Mouse (Mus musculus) embryonic stem cell, embryonic (primary cell): Measurements from ENCODE around the gene Iscu.

Source experiments
- CTCF ChIA-PET, 4 experiments: fragments of 300-600 bp in 2 of 4; fragments of 350-600 bp in 2 of 4; sonication (Branson Sonifier 250); formaldehyde crosslinking; loops; one replicate each; lab custom pipeline; 2022; ENCODE audit warnings: inconsistent platforms in 2 of 4; lab: Charles Lee
- POLR2A ChIA-PET, 4 experiments: fragments of 300-600 bp in 2 of 4; fragments of 350-600 bp in 2 of 4; sonication (Branson Sonifier 250); formaldehyde crosslinking; loops; one replicate each; lab custom pipeline; 2022; ENCODE audit warnings: antibody characterized with exemption in 4 of 4, inconsistent platforms in 1 of 4; lab: Charles Lee

Iscu gene

GRCm38 (mm10) chr5:113772450-113772895 is at the start of gene Iscu, which contains the start of gene Sart3:
TSS of gene Iscu (plus strand) at chr5:113772748.
TSS of gene Sart3 (minus strand) at chr5:113772510.
- CTCF ChIA-PET: interaction anchor here (0.5 to 6.7 kb wide), 34 partner anchors 9 to 1678 kb away, joined by 3 to 113 read pairs (median 4); partner anchors contain the start of genes Coro1c (in 1 of the 4) and Wscd2 (in 1 of the 4)
- POLR2A ChIA-PET: interaction anchor here (0.6 to 4.7 kb wide), 61 partner anchors 8 to 824 kb away, joined by 3 to 37 read pairs (median 4); partner anchors contain the start of genes Ficd (in 2 of the 4), Coro1c (in 1 of the 4), Tmem119 (in 1 of the 4) and Tmem211 (in 1 of the 4)

DNA sequence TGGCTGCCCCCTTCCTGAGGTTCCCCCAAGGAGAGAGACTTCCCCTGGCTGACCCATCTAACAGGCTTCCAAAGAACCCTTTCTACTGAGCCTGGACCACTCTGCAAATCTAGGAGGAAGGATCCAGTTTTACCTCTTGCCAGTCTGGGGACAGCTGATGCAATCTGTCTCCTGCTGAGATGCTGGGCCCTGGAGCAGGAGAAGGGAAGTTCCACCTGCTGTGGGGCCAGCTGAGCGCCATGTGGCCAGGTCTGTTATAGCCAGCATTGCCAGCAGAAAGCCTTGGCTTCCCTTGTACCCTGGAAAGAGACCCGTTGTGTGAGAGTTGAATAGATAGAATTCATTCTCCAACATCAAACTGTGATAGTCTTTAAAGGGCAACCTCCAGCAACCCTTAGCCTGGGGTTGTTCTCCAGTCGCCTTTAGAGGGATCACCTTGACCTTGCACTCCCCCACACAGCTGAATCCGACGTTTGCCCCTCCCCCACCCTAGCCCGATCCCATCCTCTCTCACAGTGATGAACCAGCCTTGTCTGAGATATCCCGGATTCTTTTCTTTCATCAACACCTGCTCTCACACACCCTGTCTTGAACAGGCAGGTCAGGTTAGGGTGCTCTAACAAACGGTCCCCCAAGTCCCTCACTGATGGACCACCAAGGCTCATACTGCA is 48.8 kb upstream of the Iscu start:
- CTCF ChIA-PET: interaction anchor here (0.6 to 3.2 kb wide), 89 partner anchors 9 to 724 kb away, joined by 3 to 66 read pairs (median 4); partner anchors contain the start of genes Tmem211 (in 2 of the 4), Ficd (in 1 of the 4) and Sgsm1 (in 1 of the 4)
- POLR2A ChIA-PET: interaction anchor here (0.5 to 4.1 kb wide), 45 partner anchors 8 to 774 kb away, joined by 3 to 53 read pairs (median 4); partner anchors contain the start of gene Ficd (in 1 of the 4)

DNA sequence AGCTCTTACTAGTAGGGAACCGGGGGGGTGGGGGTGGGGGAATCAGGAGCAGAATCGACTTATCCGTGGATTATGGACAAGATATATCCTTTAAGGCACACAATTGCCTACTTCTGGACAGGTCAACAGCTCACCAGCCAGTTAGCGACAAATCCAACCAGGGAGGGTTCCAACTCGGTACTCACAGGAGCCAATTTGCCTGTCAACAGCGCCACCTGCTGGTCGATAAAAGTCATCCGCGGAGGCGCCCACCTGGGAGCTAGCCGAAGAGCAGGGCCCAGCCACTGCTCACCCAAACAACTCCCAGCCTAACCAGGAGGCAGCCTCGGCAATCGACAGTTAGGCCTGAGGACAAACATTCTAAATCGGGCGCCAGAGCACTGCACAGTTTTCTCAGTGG is 48.1 kb upstream of the Iscu start, which contains the start of gene 1700069L16Rik:
Gene 1700069L16Rik, minus strand, starts transcription at position 327 of the 400 bp plus-strand sequence.
- CTCF ChIA-PET: interaction anchor here (0.5 to 3.2 kb wide), 109 partner anchors 8 to 725 kb away, joined by 3 to 66 read pairs (median 4); partner anchors contain the start of genes Ficd (in 2 of the 4), Tmem211 (in 2 of the 4) and Sgsm1 (in 1 of the 4)

DNA sequence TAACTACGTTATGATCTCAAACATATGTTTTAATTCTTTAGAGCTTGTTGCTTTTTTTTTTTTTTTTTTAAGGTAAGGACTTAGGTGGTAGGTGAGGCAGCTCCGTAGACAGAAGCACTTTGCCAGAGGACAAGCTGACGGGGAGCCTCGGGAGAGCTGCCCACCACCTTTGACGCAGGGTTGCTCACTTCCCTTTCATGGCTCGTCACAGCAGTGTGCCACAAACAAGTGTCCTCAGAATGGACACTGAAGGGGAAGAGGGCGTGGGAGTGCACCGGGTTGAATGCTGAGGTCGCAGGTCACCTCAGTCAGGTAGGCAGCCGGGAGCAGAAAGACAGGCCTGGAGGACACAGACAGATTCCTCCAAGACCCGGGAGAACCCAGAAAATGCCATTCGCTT is 47.1 kb upstream of the Iscu start:
- POLR2A ChIA-PET: interaction anchor here in 3 of 4 experiments (0.6 to 4.1 kb wide), 7 partner anchors 139 to 390 kb away, joined by 3 to 53 read pairs (median 7); no protein-coding TSS in a partner anchor
- CTCF ChIA-PET: interaction anchor here in 3 of 4 experiments (0.6 to 3.2 kb wide), 11 partner anchors 73 to 366 kb away, joined by 3 to 56 read pairs (median 7); no protein-coding TSS in a partner anchor

More for the DNA sequence above, 48.1 kb upstream of the Iscu start, which contains the start of gene 1700069L16Rik:
- POLR2A ChIA-PET: interaction anchor here (0.5 to 4.1 kb wide), 49 partner anchors 11 to 774 kb away, joined by 3 to 53 read pairs (median 4); partner anchors contain the start of gene Ficd (in 1 of the 4)

GRCm38 (mm10) chr5:113726618-113727017 is 45.9 kb upstream of the Iscu start:
- CTCF ChIA-PET: interaction anchor here in 1 of 4 experiments (1.3 kb wide), 1 partner anchor 351 kb away, joined by 3 read pairs; no protein-coding TSS in a partner anchor
- POLR2A ChIA-PET: interaction anchor here in 2 of 4 experiments (1.7 to 1.8 kb wide), 3 partner anchors 84 to 220 kb away, joined by 3 to 12 read pairs (median 4); no protein-coding TSS in a partner anchor

DNA sequence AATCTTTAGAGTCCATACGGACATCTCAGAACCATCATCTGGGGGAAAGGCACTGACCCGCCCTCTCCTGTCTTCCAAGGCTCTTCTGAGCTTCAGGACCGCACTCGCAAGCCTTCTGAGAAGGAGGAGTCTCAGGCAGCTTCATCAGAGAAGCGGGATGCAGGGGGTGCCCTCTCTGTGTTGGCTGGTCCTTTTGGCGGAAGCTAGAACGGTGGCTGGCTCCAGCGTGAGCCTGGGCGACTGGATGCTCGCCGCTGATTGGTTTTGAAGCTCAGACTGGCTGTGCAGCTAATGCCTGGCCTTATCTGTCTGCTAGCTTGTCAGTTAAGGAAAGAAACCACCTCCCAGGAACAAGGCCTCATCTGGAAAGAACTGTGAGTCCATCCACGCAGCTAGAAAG is 45.3 kb upstream of the Iscu start:
- CTCF ChIA-PET: interaction anchor here in 3 of 4 experiments (0.6 to 2.1 kb wide), 5 partner anchors 18 to 354 kb away, joined by 3 to 6 read pairs (median 3); no protein-coding TSS in a partner anchor
- POLR2A ChIA-PET: interaction anchor here in 3 of 4 experiments (0.6 to 1.8 kb wide), 11 partner anchors 11 to 394 kb away, joined by 3 to 12 read pairs (median 4); no protein-coding TSS in a partner anchor

- POLR2A ChIA-PET: interaction anchor here in 2 of 4 experiments (0.5 to 1.8 kb wide), 10 partner anchors 11 to 359 kb away, joined by 3 to 12 read pairs (median 4); partner anchors contain the start of genes Iscu (in 1 of the 2) and Sart3 (in 1 of the 2)
- CTCF ChIA-PET: interaction anchor here in 3 of 4 experiments (0.6 to 2.1 kb wide), 6 partner anchors 17 to 501 kb away, joined by 3 to 6 read pairs (median 3); partner anchors contain the start of gene Tmem211 (in 1 of the 3)
Measured at GRCm38 (mm10) chr5:113728011-113728410, 44.5 kb upstream of the Iscu start.

DNA sequence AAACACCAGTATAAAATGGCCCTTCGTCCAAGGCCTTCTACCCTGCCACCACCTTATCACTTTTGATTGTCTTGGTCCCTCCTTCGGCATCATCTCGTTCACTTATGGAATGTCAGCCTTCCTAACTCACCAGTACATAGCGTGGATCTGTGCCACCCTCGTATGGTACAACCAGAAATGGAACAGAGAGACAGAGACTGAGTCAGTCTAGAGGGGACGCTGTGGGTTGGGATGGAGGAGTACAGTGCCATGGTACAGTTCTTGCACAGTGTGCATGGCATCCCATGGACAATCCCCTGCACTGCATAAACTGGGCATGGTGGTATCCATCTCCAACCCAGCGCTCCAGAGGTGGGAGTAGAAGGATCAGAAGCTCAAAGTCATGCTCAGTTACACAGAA is 43.9 kb upstream of the Iscu start:
- POLR2A ChIA-PET: interaction anchor here in 1 of 4 experiments (0.5 to 1.0 kb wide), 2 partner anchors 44 to 143 kb away, joined by 4 read pairs; partner anchors contain the start of genes Iscu and Sart3
- CTCF ChIA-PET: interaction anchor here in 1 of 4 experiments (1.0 to 2.1 kb wide), 3 partner anchors 353 to 502 kb away, joined by 3 to 6 read pairs (median 3); partner anchors contain the start of gene Tmem211

DNA sequence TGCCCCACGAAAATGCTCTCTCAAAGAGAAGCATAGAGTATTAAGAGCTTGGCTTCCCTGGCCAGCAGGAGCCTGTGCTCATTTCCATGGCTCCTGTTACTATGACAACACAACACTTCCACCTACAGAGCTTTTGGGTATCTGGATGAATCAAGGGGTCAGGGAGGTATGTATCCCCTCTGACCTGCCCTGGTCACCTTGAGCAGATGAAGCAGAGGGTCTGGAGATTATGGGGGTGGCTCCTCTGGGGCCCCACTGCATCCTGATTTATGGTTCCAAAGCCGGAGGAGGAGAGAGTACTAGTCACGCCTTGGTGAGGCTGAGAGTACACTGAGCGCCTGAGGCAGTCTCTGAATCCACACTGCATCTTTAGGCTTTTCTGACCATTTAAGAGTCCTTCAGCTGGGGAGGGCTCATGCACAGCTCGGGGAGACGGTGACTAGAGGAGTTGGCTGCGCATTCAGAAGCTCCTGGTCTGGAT is 41.9 kb upstream of the Iscu start:
- ChIA-PET CTCF (interaction anchor here (0.5 to 2.2 kb wide), 15 partner anchors 15 to 892 kb away, joined by 3 to 8 read pairs (median 4); no protein-coding TSS in a partner anchor), POLR2A (interaction anchor here in 3 of 4 experiments (0.6 to 1.7 kb wide), 11 partner anchors 81 to 456 kb away, joined by 3 to 7 read pairs (median 3); no protein-coding TSS in a partner anchor)

DNA sequence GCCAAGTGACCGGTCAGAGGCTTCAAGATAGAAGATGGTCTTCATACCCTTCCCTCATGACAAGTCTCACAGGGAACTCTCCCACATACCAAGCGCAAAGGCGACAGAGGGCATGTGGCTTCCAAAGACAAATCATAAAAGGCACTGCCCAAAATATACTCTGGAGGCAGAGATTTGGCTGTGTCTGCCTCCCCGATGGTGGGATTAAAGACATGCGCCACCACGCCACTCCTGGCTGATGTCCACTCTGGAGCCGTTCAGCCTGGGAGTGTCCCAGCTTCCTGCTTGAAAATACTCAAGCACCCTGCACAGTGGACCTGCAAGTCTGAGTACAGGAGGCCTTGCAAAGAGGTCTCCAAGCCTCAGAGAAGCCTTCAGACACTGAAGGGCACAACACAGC is 41.4 kb upstream of the Iscu start:
- POLR2A ChIA-PET: interaction anchor here in 3 of 4 experiments (0.6 to 1.7 kb wide), 9 partner anchors 80 to 442 kb away, joined by 3 to 7 read pairs (median 3); no protein-coding TSS in a partner anchor
- CTCF ChIA-PET: interaction anchor here (0.5 to 2.2 kb wide), 15 partner anchors 16 to 556 kb away, joined by 3 to 8 read pairs (median 4); no protein-coding TSS in a partner anchor

GRCm38 (mm10) chr5:113732182-113732581 is 40.4 kb upstream of the Iscu start:
- CTCF ChIA-PET: interaction anchor here (0.5 to 2.2 kb wide), 38 partner anchors 30 to 822 kb away, joined by 3 to 11 read pairs (median 4); partner anchors contain the start of gene Wscd2 (in 1 of the 4)
- POLR2A ChIA-PET: interaction anchor here in 3 of 4 experiments (0.9 to 1.7 kb wide), 7 partner anchors 9 to 357 kb away, joined by 3 to 7 read pairs (median 4); no protein-coding TSS in a partner anchor

DNA sequence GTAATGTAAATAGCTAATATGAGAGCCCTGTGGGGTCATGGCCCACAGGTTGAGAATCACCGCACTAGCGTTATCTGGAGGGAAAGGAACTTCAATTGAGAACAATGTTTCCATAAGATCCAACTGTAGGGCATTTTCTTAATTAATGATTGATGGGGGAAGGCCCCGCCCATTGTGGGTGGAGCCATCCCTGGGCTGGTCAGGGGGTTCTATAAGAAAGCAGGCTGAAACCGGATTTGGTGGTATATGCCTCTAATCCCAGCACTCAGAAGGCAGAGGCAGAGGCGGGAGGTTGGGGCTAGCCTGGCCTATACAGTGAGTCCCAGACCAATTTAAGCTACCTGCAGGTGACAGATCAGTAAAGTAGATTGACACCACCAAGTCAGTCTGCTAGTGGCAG is 38.2 kb upstream of the Iscu start:
- POLR2A ChIA-PET: interaction anchor here in 3 of 4 experiments (0.6 to 2.4 kb wide), 16 partner anchors 13 to 619 kb away, joined by 3 to 16 read pairs (median 3); partner anchors contain the start of gene Sart3 (in 1 of the 3)
- CTCF ChIA-PET: interaction anchor here in 3 of 4 experiments (0.5 to 2.9 kb wide), 7 partner anchors 10 to 361 kb away, joined by 3 to 18 read pairs (median 6); partner anchors contain the start of gene 1700069L16Rik (in 2 of the 3)

- ChIA-PET CTCF (interaction anchor here (0.5 to 2.9 kb wide), 18 partner anchors 10 to 1459 kb away, joined by 3 to 18 read pairs (median 6); partner anchors contain the start of genes 1700069L16Rik (in 2 of the 4), Coro1c (in 1 of the 4) and Tpst2 (in 1 of the 4)), POLR2A (interaction anchor here (0.6 to 2.4 kb wide), 39 partner anchors 10 to 1073 kb away, joined by 3 to 16 read pairs (median 3); partner anchors contain the start of genes 1700069L16Rik (in 1 of the 4), Iscu (in 1 of the 4), Sart3 (in 1 of the 4) and Sgsm1 (in 1 of the 4))
Measured at GRCm38 (mm10) chr5:113735023-113735344, 37.6 kb upstream of the Iscu start.

DNA sequence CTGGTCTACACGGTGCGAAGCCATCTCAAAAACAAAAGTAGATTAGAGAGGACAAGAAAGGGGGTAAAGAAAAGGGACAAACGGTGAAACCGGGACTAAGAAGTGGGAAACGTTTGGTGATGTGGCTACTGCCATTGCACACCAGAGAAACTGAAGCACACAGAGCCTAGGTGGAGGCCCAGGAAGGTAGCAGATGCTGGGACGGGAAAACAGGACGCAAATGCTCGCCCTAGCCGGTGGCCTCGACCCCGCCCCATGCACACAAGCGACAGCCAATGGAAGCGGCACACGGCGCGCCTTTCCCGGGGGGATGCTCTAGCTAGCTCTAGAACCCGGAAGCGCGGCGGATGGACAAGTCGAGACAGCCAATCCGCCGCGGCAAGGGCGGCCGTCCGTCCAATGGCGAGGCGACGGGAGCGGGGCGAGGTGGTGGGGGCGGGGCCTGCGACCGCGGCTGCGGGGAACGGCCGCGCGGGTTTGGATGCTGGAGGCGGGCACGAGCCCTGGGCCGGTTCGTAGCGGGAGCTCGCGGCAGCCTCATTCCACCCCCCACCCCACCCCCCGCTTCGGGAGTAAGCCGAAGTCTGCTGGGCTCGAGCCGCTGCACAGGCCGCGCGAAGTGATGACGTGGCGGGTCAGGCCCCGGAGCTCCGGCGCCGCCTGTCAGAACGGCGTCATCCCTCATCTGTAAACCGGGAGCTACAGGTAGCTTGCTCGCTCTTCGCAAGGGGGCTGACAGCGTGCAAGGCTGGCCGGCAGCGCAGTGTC is 37.0 kb upstream of the Iscu start, which contains the start of gene Ficd:
Gene Ficd, plus strand, starts transcription at position 459 of the 768 bp plus-strand sequence.
- POLR2A ChIA-PET: interaction anchor here (0.6 to 3.4 kb wide), 56 partner anchors 9 to 1073 kb away, joined by 3 to 27 read pairs (median 3); partner anchors contain the start of genes Iscu (in 2 of the 4), 1700069L16Rik (in 1 of the 4), Fam222a (in 1 of the 4) and Sart3 (in 1 of the 4)
- CTCF ChIA-PET: interaction anchor here (0.6 to 2.9 kb wide), 29 partner anchors 11 to 1459 kb away, joined by 3 to 18 read pairs (median 5); partner anchors contain the start of genes 1700069L16Rik (in 2 of the 4), Coro1c (in 1 of the 4), Sgsm1 (in 1 of the 4) and Tpst2 (in 1 of the 4)

GRCm38 (mm10) chr5:113736113-113736502 is 36.4 kb upstream of the Iscu start:
- CTCF ChIA-PET: interaction anchor here (0.5 to 2.9 kb wide), 25 partner anchors 11 to 1460 kb away, joined by 3 to 18 read pairs (median 5); partner anchors contain the start of genes 1700069L16Rik (in 1 of the 4), Coro1c (in 1 of the 4), Sgsm1 (in 1 of the 4) and Tpst2 (in 1 of the 4)
- POLR2A ChIA-PET: interaction anchor here in 3 of 4 experiments (0.6 to 3.4 kb wide), 41 partner anchors 11 to 832 kb away, joined by 3 to 27 read pairs (median 3); partner anchors contain the start of genes Iscu (in 2 of the 3), 1700069L16Rik (in 1 of the 3), Fam222a (in 1 of the 3) and Sgsm1 (in 1 of the 3)
